Mouse (Mus musculus): ENCODE data around the gene Dph1. TPM values are rescaled to one million over a fixed set of nuclear protein-coding genes. Genes with fewer than 3 reads are reported as not detected.

The Dph1 gene
- polyA plus RNA-seq, 1 experiment from 2014 or later = 23.5 TPM

- no peak for ATAC-seq (ENCODE audit: insufficient number of reproducible peaks, low FRiP score)
- H3K27ac ChIP-seq (ENCODE audit: poor library complexity, severe bottlenecking) = no peak overlapping the region
- peaks cover 34% of the 10 kb centered on the region for H3K36me3 ChIP-seq
- peaks cover 79% of the 10 kb centered on the region for H3K4me1 ChIP-seq (replicated peaks)
- 9% methylated on average over 54 of the region's 54 CpGs for WGBS
- peaks cover 66% of the 10 kb centered on the region for H3K27me3 ChIP-seq (replicated peaks)
- peak overlapping the region; percentile 79 for H3K9ac ChIP-seq
- H3K4me3 ChIP-seq = peak overlapping the region; percentile 61
- H3K4me2 ChIP-seq = peak overlapping the region; percentile 96
- no peaks in the 10 kb centered on the region for H3K9me3 ChIP-seq (replicated peaks)
These were observed 25.4 kb downstream of the Dph1 start for GRCm38 (mm10) chr11:75165441-75166192.

- peaks cover 57% of the 10 kb centered on the region for H3K27me3 ChIP-seq (replicated peaks)
- H3K9ac ChIP-seq = peak overlapping the region; percentile 79
- H3K27ac ChIP-seq (ENCODE audit: poor library complexity, severe bottlenecking) = no peak overlapping the region
- no peaks in the 10 kb centered on the region for H3K9me3 ChIP-seq (replicated peaks)
- ATAC-seq (ENCODE audit: insufficient number of reproducible peaks, low FRiP score) = no peak
- 21% methylated on average over 15 of the region's 15 CpGs for WGBS
- peak overlapping the region; percentile 96 for H3K4me2 ChIP-seq
- peaks cover 36% of the 10 kb centered on the region for H3K36me3 ChIP-seq
- peak overlapping the region; percentile 61 for H3K4me3 ChIP-seq
- H3K4me1 ChIP-seq (replicated peaks) = peaks cover 71% of the 10 kb centered on the region
These were observed 26.3 kb downstream of the Dph1 start for GRCm38 (mm10) chr11:75164750-75165149.

GRCm38 (mm10) chr11:75164051-75164450 is 27.0 kb downstream of the Dph1 start:
- peaks cover 52% of the 10 kb centered on the region for H3K27me3 ChIP-seq (replicated peaks)

GRCm38 (mm10) chr11:75163379-75163778 is 27.7 kb downstream of the Dph1 start:
- H3K36me3 ChIP-seq = peaks cover 36% of the 10 kb centered on the region
- H3K4me1 ChIP-seq (replicated peaks) = peaks cover 58% of the 10 kb centered on the region
- 76% methylated on average over 6 of the region's 6 CpGs for WGBS
- no peaks in the 10 kb centered on the region for H3K9me3 ChIP-seq (replicated peaks)
- no peak overlapping the region for H3K9ac ChIP-seq
- ATAC-seq (ENCODE audit: insufficient number of reproducible peaks, low FRiP score) = no peak
- no peak overlapping the region for H3K4me2 ChIP-seq
- no peak overlapping the region for H3K4me3 ChIP-seq
- H3K27ac ChIP-seq (ENCODE audit: poor library complexity, severe bottlenecking) = no peak overlapping the region
- peaks cover 52% of the 10 kb centered on the region for H3K27me3 ChIP-seq (replicated peaks)

More at GRCm38 (mm10) chr11:75164051-75164450, 27.0 kb downstream of the Dph1 start:
- H3K27ac ChIP-seq (ENCODE audit: poor library complexity, severe bottlenecking) = no peak overlapping the region
- H3K9me3 ChIP-seq (replicated peaks) = no peaks in the 10 kb centered on the region
- H3K4me1 ChIP-seq (replicated peaks) = peaks cover 64% of the 10 kb centered on the region
- H3K36me3 ChIP-seq = peaks cover 36% of the 10 kb centered on the region
- peak overlapping the region; percentile 96; the same call in 1 of the 2 replicates for H3K4me2 ChIP-seq
- ATAC-seq (ENCODE audit: insufficient number of reproducible peaks, low FRiP score) = no peak
- WGBS = 77% methylated on average over 2 of the region's 2 CpGs
- H3K4me3 ChIP-seq = no peak overlapping the region
- no peak overlapping the region for H3K9ac ChIP-seq

- H3K36me3 ChIP-seq = peaks cover 36% of the 10 kb centered on the region
- ATAC-seq (ENCODE audit: insufficient number of reproducible peaks, low FRiP score) = no peak
- 86% methylated on average over 12 of the region's 12 CpGs for WGBS
- H3K4me3 ChIP-seq = no peak overlapping the region
- no peaks in the 10 kb centered on the region for H3K9me3 ChIP-seq (replicated peaks)
- H3K27me3 ChIP-seq (replicated peaks) = peaks cover 47% of the 10 kb centered on the region
- H3K4me1 ChIP-seq (replicated peaks) = peaks cover 51% of the 10 kb centered on the region
- no peak overlapping the region for H3K9ac ChIP-seq
- no peak overlapping the region for H3K27ac ChIP-seq (ENCODE audit: poor library complexity, severe bottlenecking)
- H3K4me2 ChIP-seq = no peak overlapping the region
These were observed 28.4 kb downstream of the Dph1 start for GRCm38 (mm10) chr11:75162591-75163080.

GRCm38 (mm10) chr11:75161417-75162008 is 29.5 kb downstream of the Dph1 start:
- Histone ChIP-seq H3K27ac (ENCODE audit: poor library complexity, severe bottlenecking) (peak overlapping the region; percentile 55), H3K9ac (0 out of 2 replicates have a peak overlapping the region, but pooled peaks have one; percentile 23), H3K4me1 (replicated peaks) (peaks cover 49% of the 10 kb centered on the region), H3K36me3 (peaks cover 36% of the 10 kb centered on the region), H3K4me3 (no peak overlapping the region), H3K4me2 (no peak overlapping the region), H3K9me3 (replicated peaks) (no peaks in the 10 kb centered on the region), H3K27me3 (replicated peaks) (peaks cover 37% of the 10 kb centered on the region)
- WGBS = 42% methylated on average over 4 of the region's 4 CpGs
- no peak for ATAC-seq (ENCODE audit: insufficient number of reproducible peaks, low FRiP score)

- Histone ChIP-seq H3K4me3 (no peak overlapping the region), H3K27me3 (replicated peaks) (peaks cover 31% of the 10 kb centered on the region), H3K9ac (no peak overlapping the region), H3K36me3 (peaks cover 35% of the 10 kb centered on the region), H3K4me1 (replicated peaks) (peaks cover 49% of the 10 kb centered on the region), H3K27ac (ENCODE audit: poor library complexity, severe bottlenecking) (peak overlapping the region; percentile 55; the same call in 1 of the 2 replicates), H3K9me3 (replicated peaks) (no peaks in the 10 kb centered on the region), H3K4me2 (no peak overlapping the region)
- ATAC-seq (ENCODE audit: insufficient number of reproducible peaks, low FRiP score) = no peak
- 72% methylated on average over 7 of the region's 7 CpGs for WGBS
These were observed 30.1 kb downstream of the Dph1 start for GRCm38 (mm10) chr11:75160954-75161353.

- Histone ChIP-seq H3K4me3 (no peak overlapping the region), H3K4me1 (replicated peaks) (peaks cover 37% of the 10 kb centered on the region), H3K9ac (no peak overlapping the region), H3K27me3 (replicated peaks) (peaks cover 18% of the 10 kb centered on the region), H3K36me3 (peaks cover 30% of the 10 kb centered on the region), H3K4me2 (no peak overlapping the region), H3K9me3 (replicated peaks) (no peaks in the 10 kb centered on the region), H3K27ac (ENCODE audit: poor library complexity, severe bottlenecking) (no peak overlapping the region)
- WGBS = 47% methylated on average over 2 of the region's 2 CpGs
- ATAC-seq (ENCODE audit: insufficient number of reproducible peaks, low FRiP score) = no peak
These were observed 31.5 kb downstream of the Dph1 start for GRCm38 (mm10) chr11:75159564-75159963.

GRCm38 (mm10) chr11:75158432-75158831 is 32.6 kb downstream of the Dph1 start:
- Histone ChIP-seq H3K27me3 (replicated peaks) (peaks cover 7% of the 10 kb centered on the region), H3K4me1 (replicated peaks) (peaks cover 36% of the 10 kb centered on the region), H3K4me3 (no peak overlapping the region), H3K9ac (no peak overlapping the region), H3K27ac (ENCODE audit: poor library complexity, severe bottlenecking) (no peak overlapping the region), H3K4me2 (no peak overlapping the region), H3K9me3 (replicated peaks) (no peaks in the 10 kb centered on the region), H3K36me3 (peaks cover 19% of the 10 kb centered on the region)
- WGBS = 94% methylated on average over 14 of the region's 14 CpGs
- no peak for ATAC-seq (ENCODE audit: insufficient number of reproducible peaks, low FRiP score)

GRCm38 (mm10) chr11:75157901-75158300 is 33.1 kb downstream of the Dph1 start:
- no peaks in the 10 kb centered on the region for H3K9me3 ChIP-seq (replicated peaks)
- peaks cover 35% of the 10 kb centered on the region for H3K4me1 ChIP-seq (replicated peaks)
- H3K4me2 ChIP-seq = no peak overlapping the region
- no peak overlapping the region for H3K9ac ChIP-seq
- no peak overlapping the region for H3K4me3 ChIP-seq
- 0 out of 2 replicates have a peak, but pooled peaks cover 2% of the 10 kb centered on the region for H3K27me3 ChIP-seq (replicated peaks)
- ATAC-seq (ENCODE audit: insufficient number of reproducible peaks, low FRiP score) = no peak
- 61% methylated on average over 2 of the region's 2 CpGs for WGBS
- no peak overlapping the region for H3K27ac ChIP-seq (ENCODE audit: poor library complexity, severe bottlenecking)
- peaks cover 14% of the 10 kb centered on the region for H3K36me3 ChIP-seq

- 48% methylated on average over 4 of the region's 4 CpGs for WGBS
- no peak for ATAC-seq (ENCODE audit: insufficient number of reproducible peaks, low FRiP score)
- no peak overlapping the region for H3K4me2 ChIP-seq
- H3K9me3 ChIP-seq (replicated peaks) = no peaks in the 10 kb centered on the region
- H3K9ac ChIP-seq = no peak overlapping the region
- 0 out of 2 replicates have a peak overlapping the region, but pooled peaks have one; percentile 5 for H3K27ac ChIP-seq (ENCODE audit: poor library complexity, severe bottlenecking)
- no peak overlapping the region for H3K4me3 ChIP-seq
- H3K36me3 ChIP-seq = peaks cover 8% of the 10 kb centered on the region; the same call in 1 of the 2 replicates
- H3K27me3 ChIP-seq (replicated peaks) = no peaks in the 10 kb centered on the region
- H3K4me1 ChIP-seq (replicated peaks) = peaks cover 40% of the 10 kb centered on the region
These were observed 34.0 kb downstream of the Dph1 start for GRCm38 (mm10) chr11:75157037-75157436.
